Mouse (Mus musculus): Measurements from ENCODE around the gene Chrna4.

GRCm38 (mm10) chr2:181038644-181039355 lies 4.5 kb downstream of the Chrna4 start:
- TF ChIP-seq POU5F1 (IDR thresholded peaks at IDR 0.05; ENCODE audit: borderline replicate concordance, low read length), result no peak
- TF ChIP-seq NANOG (IDR thresholded peaks at IDR 0.05; ENCODE audit: borderline replicate concordance, low read length), result no peak
- no peak for TF ChIP-seq CTCF (conservative IDR thresholded peaks at IDR 0.05; ENCODE audit: low read length)

Data from E14TG2a.4 (cell line).